Mouse (Mus musculus) liver, postnatal 0 days (tissue): ENCODE data around the gene Pttg1.

Experiments
- CTCF ChIP-seq: sonication (generic); IDR thresholded peaks from 2 replicates; pipeline ENCODE4 v1.5.1; 2016; ENCODE audit warnings: antibody characterized with exemption, low read depth
- EP300 ChIP-seq: IDR thresholded peaks from 2 replicates; pipeline ENCODE4 v1.6.1; 2016; ENCODE audit warnings: antibody characterized with exemption, low read depth, mild to moderate bottlenecking

GRCm38 (mm10) chr11:43424386-43424785, 1.7 kb downstream of the Pttg1 start:
- TF ChIP-seq EP300: no peak
- TF ChIP-seq CTCF: peak; percentile 62
